Mouse (Mus musculus): Measurements from ENCODE around the gene Actn4.

GRCm38 (mm10) chr7:28945416-28946270 is 16.5 kb downstream of the Actn4 start:
- TF ChIP-seq CTCF (conservative IDR thresholded peaks at IDR 0.05; ENCODE audit: insufficient read depth, insufficient read length, low read depth, low read length) (no peak), POLR2A (IDR thresholded peaks at IDR 0.05; ENCODE audit: low read depth, low read length) (no peak)
